Mouse (Mus musculus): ENCODE measurements around the gene Zc3h12a. TPM values are rescaled to one million over a fixed set of nuclear protein-coding genes. Genes with fewer than 3 reads are reported as not detected.

The Zc3h12a gene
- polyA plus RNA-seq, 1 experiment, result 36.7 TPM

DNA sequence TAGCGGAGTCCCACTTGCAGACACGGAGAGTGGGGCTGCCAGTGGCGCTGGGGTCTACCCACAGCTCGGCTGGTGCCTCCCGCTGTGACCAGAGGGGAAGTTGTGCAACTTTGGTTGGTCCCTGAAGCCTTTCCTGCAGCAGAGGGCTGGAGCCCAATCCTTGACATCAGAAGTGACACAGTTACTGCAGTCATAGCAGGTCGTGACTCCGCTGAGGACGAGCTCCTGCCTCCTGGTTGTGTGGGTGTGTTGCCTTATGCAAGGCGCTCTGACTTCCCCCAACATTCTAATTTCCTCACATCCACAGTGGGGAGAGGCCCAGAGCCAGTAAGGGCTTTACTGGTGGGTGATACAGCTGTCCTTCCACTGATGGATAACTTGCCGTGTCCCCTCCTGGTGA, 17.6 kb upstream of the Zc3h12a start:
- no peaks in the 10 kb centered on the region for H3K36me3 ChIP-seq (ENCODE audit: control insufficient read depth, insufficient read depth, low read length)
- H3K4me3 ChIP-seq (ENCODE audit: low read depth, low read length), result no peak overlapping the region
- 48% methylated on average over 10 of the region's 10 CpGs for WGBS
- TF ChIP-seq POLR2A (IDR thresholded peaks at IDR 0.05; ENCODE audit: low read depth, low read length) (no peak), CTCF (IDR thresholded peaks at IDR 0.05; ENCODE audit: extremely low read depth, insufficient read length, insufficient replicate concordance, low read depth, low read length) (no peak)
- H3K27me3 ChIP-seq (ENCODE audit: control insufficient read depth, insufficient read depth, low read length), result no peaks in the 10 kb centered on the region
- H3K27ac ChIP-seq (ENCODE audit: insufficient read depth, low read depth, low read length), result no peak overlapping the region
- peaks cover 2% of the 10 kb centered on the region for H3K4me1 ChIP-seq (ENCODE audit: control insufficient read depth, insufficient read depth, insufficient read length, low read length)

GRCm38 (mm10) chr4:125144627-125145026, 17.0 kb upstream of the Zc3h12a start:
- TF ChIP-seq POLR2A (IDR thresholded peaks at IDR 0.05; ENCODE audit: low read depth, low read length), result no peak
- no peak for TF ChIP-seq CTCF (IDR thresholded peaks at IDR 0.05; ENCODE audit: extremely low read depth, insufficient read length, insufficient replicate concordance, low read depth, low read length)
- Histone ChIP-seq H3K4me3 (ENCODE audit: low read depth, low read length) (no peak overlapping the region), H3K36me3 (ENCODE audit: control insufficient read depth, insufficient read depth, low read length) (no peaks in the 10 kb centered on the region), H3K27me3 (ENCODE audit: control insufficient read depth, insufficient read depth, low read length) (no peaks in the 10 kb centered on the region), H3K4me1 (ENCODE audit: control insufficient read depth, insufficient read depth, insufficient read length, low read length) (peaks cover 2% of the 10 kb centered on the region; the same call in 1 of the 2 replicates), H3K27ac (ENCODE audit: insufficient read depth, low read depth, low read length) (no peak overlapping the region)
- 64% methylated on average over 7 of the region's 7 CpGs for whole genome bisulfite sequencing

GRCm38 (mm10) chr4:125144211-125144610, 16.6 kb upstream of the Zc3h12a start:
- no peak for TF ChIP-seq POLR2A (IDR thresholded peaks at IDR 0.05; ENCODE audit: low read depth, low read length)
- no peak for TF ChIP-seq CTCF (IDR thresholded peaks at IDR 0.05; ENCODE audit: extremely low read depth, insufficient read length, insufficient replicate concordance, low read depth, low read length)
- Histone ChIP-seq H3K27me3 (ENCODE audit: control insufficient read depth, insufficient read depth, low read length) (no peaks in the 10 kb centered on the region), H3K36me3 (ENCODE audit: control insufficient read depth, insufficient read depth, low read length) (no peaks in the 10 kb centered on the region), H3K27ac (ENCODE audit: insufficient read depth, low read depth, low read length) (no peak overlapping the region), H3K4me3 (ENCODE audit: low read depth, low read length) (no peak overlapping the region), H3K4me1 (ENCODE audit: control insufficient read depth, insufficient read depth, insufficient read length, low read length) (peaks cover 2% of the 10 kb centered on the region; the same call in 1 of the 2 replicates)
- 81% methylated on average over 5 of the region's 5 CpGs for WGBS

DNA sequence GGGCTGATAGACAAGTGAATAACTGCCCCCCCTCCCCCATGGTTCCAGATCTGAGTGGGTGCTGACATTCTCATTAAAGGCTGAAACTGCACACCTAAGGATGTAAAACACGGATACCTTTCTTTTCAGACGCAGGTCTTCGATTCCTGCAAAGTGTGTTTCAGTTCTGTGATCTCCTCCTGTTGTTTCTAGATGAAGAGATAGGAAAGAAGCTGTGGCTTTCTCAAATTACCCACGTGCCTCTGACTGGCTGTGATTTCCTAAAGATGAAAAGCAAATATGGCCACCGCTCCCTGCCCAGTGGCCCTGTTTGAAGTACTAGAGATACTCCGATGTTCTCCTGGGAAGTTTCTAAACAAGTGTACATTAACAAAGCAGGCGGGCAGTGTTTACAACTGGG, 10.7 kb upstream of the Zc3h12a start:
- Histone ChIP-seq H3K4me3 (ENCODE audit: low read depth, low read length) (no peak overlapping the region), H3K27me3 (ENCODE audit: control insufficient read depth, insufficient read depth, low read length) (no peaks in the 10 kb centered on the region), H3K4me1 (ENCODE audit: control insufficient read depth, insufficient read depth, insufficient read length, low read length) (peaks cover 2% of the 10 kb centered on the region; the same call in 1 of the 2 replicates), H3K36me3 (ENCODE audit: control insufficient read depth, insufficient read depth, low read length) (no peaks in the 10 kb centered on the region), H3K27ac (ENCODE audit: insufficient read depth, low read depth, low read length) (no peak overlapping the region)
- 27% methylated on average over 7 of the region's 7 CpGs for WGBS
- TF ChIP-seq CTCF (IDR thresholded peaks at IDR 0.05; ENCODE audit: extremely low read depth, insufficient read length, insufficient replicate concordance, low read depth, low read length), result no peak
- no peak for TF ChIP-seq POLR2A (IDR thresholded peaks at IDR 0.05; ENCODE audit: low read depth, low read length)

DNA sequence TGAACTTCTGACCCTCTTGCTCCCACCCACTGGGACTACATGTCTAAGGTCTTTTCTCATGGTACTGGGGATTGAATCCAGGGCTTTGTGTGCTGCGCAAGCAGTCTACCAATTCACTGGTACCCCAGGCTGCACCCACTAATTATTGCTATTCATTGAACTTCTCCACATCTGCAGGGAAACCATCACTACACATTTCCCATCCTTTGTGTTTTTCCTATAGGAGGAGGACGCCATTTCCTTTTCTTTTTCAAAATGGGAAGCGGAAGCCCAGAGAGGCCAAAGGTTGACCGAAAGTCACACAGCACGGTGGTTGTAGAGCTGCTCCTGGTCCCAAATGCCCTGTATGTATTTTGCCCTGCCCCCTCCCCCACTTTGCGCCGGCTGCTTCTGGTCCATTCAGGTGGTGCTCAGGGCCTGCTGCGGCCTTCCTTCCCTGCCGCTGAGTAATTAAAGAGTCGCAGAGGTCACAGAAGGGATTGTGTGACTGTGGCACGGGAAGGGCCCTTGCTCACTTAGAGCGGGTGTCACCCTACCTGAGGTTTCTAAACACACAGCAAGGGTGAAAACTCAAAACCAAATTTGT, 8.8 kb upstream of the Zc3h12a start:
- Histone ChIP-seq H3K27ac (ENCODE audit: insufficient read depth, low read depth, low read length) (no peak overlapping the region), H3K36me3 (ENCODE audit: control insufficient read depth, insufficient read depth, low read length) (no peaks in the 10 kb centered on the region), H3K4me3 (ENCODE audit: low read depth, low read length) (no peak overlapping the region), H3K4me1 (ENCODE audit: control insufficient read depth, insufficient read depth, insufficient read length, low read length) (peaks cover 2% of the 10 kb centered on the region; the same call in 1 of the 2 replicates), H3K27me3 (ENCODE audit: control insufficient read depth, insufficient read depth, low read length) (no peaks in the 10 kb centered on the region)
- WGBS, result 76% methylated on average over 12 of the region's 12 CpGs
- TF ChIP-seq POLR2A (IDR thresholded peaks at IDR 0.05; ENCODE audit: low read depth, low read length) (no peak), CTCF (IDR thresholded peaks at IDR 0.05; ENCODE audit: extremely low read depth, insufficient read length, insufficient replicate concordance, low read depth, low read length) (no peak)

DNA sequence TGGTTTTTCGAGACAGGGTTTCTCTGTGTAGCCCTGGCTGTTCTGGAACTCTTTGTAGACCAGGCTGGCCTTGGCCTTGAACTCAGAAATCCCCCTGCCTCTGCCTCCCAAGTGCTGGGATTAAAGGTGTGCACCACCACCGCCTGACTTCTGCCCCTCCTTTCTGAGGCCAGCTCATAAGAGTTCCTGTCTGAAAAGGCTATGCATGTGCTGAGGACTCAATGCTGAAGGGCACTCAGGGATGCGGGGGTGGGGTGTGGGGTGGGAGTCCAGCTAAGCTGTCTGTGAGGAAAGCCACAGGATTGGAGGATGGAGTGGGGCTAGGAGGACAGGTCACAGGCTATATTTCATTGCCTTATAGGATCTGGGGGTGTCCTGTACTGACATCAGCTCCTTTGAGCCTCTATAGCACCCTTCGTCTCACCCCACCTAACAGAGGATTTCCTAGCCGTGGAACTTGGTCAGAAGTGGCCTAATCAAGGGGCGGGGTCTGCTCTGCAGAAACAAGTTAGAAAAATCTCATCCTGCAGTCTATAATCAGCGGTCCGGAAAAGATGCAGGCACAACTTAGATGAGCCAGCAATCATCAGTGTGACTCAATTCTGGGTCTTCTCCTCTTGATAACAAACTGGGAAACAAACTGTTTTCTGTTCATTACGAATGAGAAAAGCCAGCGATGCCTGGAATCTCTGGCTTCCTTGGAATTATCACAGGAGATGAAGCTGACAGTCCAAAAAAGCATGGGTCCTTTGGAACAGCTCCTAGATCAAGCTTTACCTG, 7.6 kb upstream of the Zc3h12a start:
- TF ChIP-seq POLR2A (IDR thresholded peaks at IDR 0.05; ENCODE audit: low read depth, low read length) (no peak), CTCF (IDR thresholded peaks at IDR 0.05; ENCODE audit: extremely low read depth, insufficient read length, insufficient replicate concordance, low read depth, low read length) (no peak)
- Histone ChIP-seq H3K4me1 (ENCODE audit: control insufficient read depth, insufficient read depth, insufficient read length, low read length) (peaks cover 2% of the 10 kb centered on the region; the same call in 1 of the 2 replicates), H3K4me3 (ENCODE audit: low read depth, low read length) (no peak overlapping the region), H3K36me3 (ENCODE audit: control insufficient read depth, insufficient read depth, low read length) (no peaks in the 10 kb centered on the region), H3K27ac (ENCODE audit: insufficient read depth, low read depth, low read length) (no peak overlapping the region), H3K27me3 (ENCODE audit: control insufficient read depth, insufficient read depth, low read length) (no peaks in the 10 kb centered on the region)
- 81% methylated on average over 10 of the region's 10 CpGs for WGBS

- no peaks in the 10 kb centered on the region for H3K36me3 ChIP-seq (ENCODE audit: control insufficient read depth, insufficient read depth, low read length)
- no peak overlapping the region for H3K4me3 ChIP-seq (ENCODE audit: low read depth, low read length)
- WGBS, result 78% methylated on average over 5 of the region's 5 CpGs
- H3K27ac ChIP-seq (ENCODE audit: insufficient read depth, low read depth, low read length), result no peak overlapping the region
- H3K27me3 ChIP-seq (ENCODE audit: control insufficient read depth, insufficient read depth, low read length), result no peaks in the 10 kb centered on the region
- TF ChIP-seq POLR2A (IDR thresholded peaks at IDR 0.05; ENCODE audit: low read depth, low read length), result no peak
- no peak for TF ChIP-seq CTCF (IDR thresholded peaks at IDR 0.05; ENCODE audit: extremely low read depth, insufficient read length, insufficient replicate concordance, low read depth, low read length)
- H3K4me1 ChIP-seq (ENCODE audit: control insufficient read depth, insufficient read depth, insufficient read length, low read length), result peaks cover 2% of the 10 kb centered on the region; the same call in 1 of the 2 replicates
These were observed 7.0 kb upstream of the Zc3h12a start for GRCm38 (mm10) chr4:125134631-125135030.

All from small intestine, adult 2 months (tissue).